Mouse (Mus musculus): ENCODE data around the gene Olfr315.
"Not testable (repeated sequence)": the region's sequence is repeated elsewhere in the genome, so short reads cannot be mapped to it uniquely, and the experiment has no call there.

Olfr315 gene

GRCm38 (mm10) chr11:58815676-58816075 lies 42.7 kb downstream of the Olfr315 start:
- DNase-seq (ENCODE audit: low spot score in 2 of 2): no peak

- not testable (repeated sequence) for DNase-seq (ENCODE audit: low spot score in 2 of 2)
These were observed 55.9 kb downstream of the Olfr315 start, which contains the start of gene Olfr312 for GRCm38 (mm10) chr11:58828937-58829336. Gene Olfr312 (plus strand): TSS chr11:58829237.

- no peak for DNase-seq (ENCODE audit: low spot score in 2 of 2)
These were observed 56.8 kb downstream of the Olfr315 start for GRCm38 (mm10) chr11:58829764-58830163.
